Mouse (Mus musculus) heart, embryonic 10.5 days (tissue): ENCODE data around the gene Ankrd12. TPM values are rescaled to one million over a fixed set of nuclear protein-coding genes. Genes with fewer than 3 reads are reported as not detected.

Experiments used
- DNase-seq: peaks from one replicate; pipeline ENCODE4 v3.0.0-alpha.2; 2017; ENCODE audit warnings: low spot score
- H3K27ac ChIP-seq: fragments of 300-500 bp; sonication (generic); 2 replicates; pipeline ENCODE4 v1.5.1; 2016; ENCODE audit warnings: mild to moderate bottlenecking
- H3K27me3 ChIP-seq: fragments of 300-500 bp; sonication (generic); 2 replicates; pipeline ENCODE4 v1.6.1; 2016; ENCODE audit warnings: mild to moderate bottlenecking; ENCODE audit not compliant: poor library complexity, insufficient read depth, severe bottlenecking
- H3K36me3 ChIP-seq: fragments of 300-500 bp; sonication (generic); 2 replicates; pipeline ENCODE4 v1.6.1; 2016; ENCODE audit warnings: mild to moderate bottlenecking, moderate library complexity
- H3K4me1 ChIP-seq: fragments of 300-500 bp; sonication (generic); 2 replicates; pipeline ENCODE4 v1.6.1; 2016; ENCODE audit warnings: mild to moderate bottlenecking
- H3K4me3 ChIP-seq: fragments of 300-500 bp; sonication (generic); 2 replicates; pipeline ENCODE4 v1.5.1; 2016; ENCODE audit warnings: mild to moderate bottlenecking, moderate library complexity
- H3K9me3 ChIP-seq: fragments of 300-500 bp; sonication (generic); 2 replicates; pipeline ENCODE4 v1.6.1; 2016; ENCODE audit warnings: mild to moderate bottlenecking, moderate library complexity
- WGBS: fragments of 180-500 bp; shearing (Covaris S2); methylation state at CpG from one replicate; pipeline ENCODE4 v1.1.7; 2016; 5-methylcytosine and 5-hydroxymethylcytosine counted together
- polyA plus RNA-seq: library from polyadenylated mRNA; unstranded; fragments of >200 nt; fragmentation: Nextera tagmentation; extraction: Ambion mirVana; gene quantifications from 2 replicates; pipeline ENCODE4 v1.2.1, GENCODE M21; 2016

The Ankrd12 gene
- polyA plus RNA-seq, 1 experiment from 2014 or later, result 15.0 TPM

DNA sequence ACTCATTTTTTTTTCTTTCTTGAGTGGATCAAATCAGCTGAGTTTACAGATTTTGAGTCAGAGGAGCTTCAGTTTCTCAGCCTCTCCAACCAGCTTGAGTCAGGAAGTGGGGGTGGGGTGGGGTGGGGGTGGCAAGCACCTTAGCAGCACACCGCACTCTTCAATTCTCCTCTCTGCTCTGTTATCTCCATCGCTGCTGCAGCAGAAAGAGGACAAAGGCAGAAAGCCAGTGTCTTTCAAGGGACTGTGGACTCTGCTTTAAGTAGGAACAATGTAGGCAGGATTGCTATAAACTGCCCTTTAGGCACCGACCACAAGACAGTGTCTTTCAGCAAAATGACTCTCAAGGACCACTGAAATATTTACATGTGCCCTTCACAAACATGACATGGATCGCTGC lies 122.9 kb downstream of the Ankrd12 start:
- H3K4me3 ChIP-seq, result no peak overlapping the region
- peaks cover 22% of the 10 kb centered on the region; the same call in 1 of the 2 replicates for H3K4me1 ChIP-seq
- no peaks in the 10 kb centered on the region for H3K36me3 ChIP-seq
- WGBS, result 62% methylated on average over 4 of the region's 4 CpGs
- H3K27ac ChIP-seq, result no peak overlapping the region
- DNase-seq, result no peak
- no peaks in the 10 kb centered on the region for H3K9me3 ChIP-seq
- H3K27me3 ChIP-seq, result no peaks in the 10 kb centered on the region

DNA sequence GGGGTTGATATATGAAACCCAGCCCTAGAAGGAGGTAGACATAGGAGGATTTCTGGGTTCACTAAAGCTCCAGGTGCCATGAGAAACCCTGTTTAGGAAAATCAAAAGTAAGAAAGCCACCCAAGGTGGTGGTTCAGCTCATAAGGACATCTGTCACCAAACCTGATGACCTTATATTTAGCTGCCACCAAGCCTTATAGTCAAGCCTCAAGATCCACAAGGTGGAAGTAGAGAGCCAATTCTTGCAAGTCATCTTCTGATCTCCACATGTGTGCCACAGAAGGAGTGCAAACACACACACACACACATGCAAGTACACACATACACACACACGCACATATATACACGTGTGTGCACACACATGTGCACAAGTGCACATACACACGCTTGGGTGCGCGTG lies 124.8 kb downstream of the Ankrd12 start:
- 77% methylated on average over 5 of the region's 5 CpGs for WGBS
- H3K36me3 ChIP-seq, result peaks cover 13% of the 10 kb centered on the region; the same call in 1 of the 2 replicates
- peaks cover 19% of the 10 kb centered on the region; the same call in 1 of the 2 replicates for H3K4me1 ChIP-seq
- H3K9me3 ChIP-seq, result no peaks in the 10 kb centered on the region
- no peak overlapping the region for H3K4me3 ChIP-seq
- H3K27ac ChIP-seq, result no peak overlapping the region
- DNase-seq, result peak; percentile 75
- no peaks in the 10 kb centered on the region for H3K27me3 ChIP-seq

DNA sequence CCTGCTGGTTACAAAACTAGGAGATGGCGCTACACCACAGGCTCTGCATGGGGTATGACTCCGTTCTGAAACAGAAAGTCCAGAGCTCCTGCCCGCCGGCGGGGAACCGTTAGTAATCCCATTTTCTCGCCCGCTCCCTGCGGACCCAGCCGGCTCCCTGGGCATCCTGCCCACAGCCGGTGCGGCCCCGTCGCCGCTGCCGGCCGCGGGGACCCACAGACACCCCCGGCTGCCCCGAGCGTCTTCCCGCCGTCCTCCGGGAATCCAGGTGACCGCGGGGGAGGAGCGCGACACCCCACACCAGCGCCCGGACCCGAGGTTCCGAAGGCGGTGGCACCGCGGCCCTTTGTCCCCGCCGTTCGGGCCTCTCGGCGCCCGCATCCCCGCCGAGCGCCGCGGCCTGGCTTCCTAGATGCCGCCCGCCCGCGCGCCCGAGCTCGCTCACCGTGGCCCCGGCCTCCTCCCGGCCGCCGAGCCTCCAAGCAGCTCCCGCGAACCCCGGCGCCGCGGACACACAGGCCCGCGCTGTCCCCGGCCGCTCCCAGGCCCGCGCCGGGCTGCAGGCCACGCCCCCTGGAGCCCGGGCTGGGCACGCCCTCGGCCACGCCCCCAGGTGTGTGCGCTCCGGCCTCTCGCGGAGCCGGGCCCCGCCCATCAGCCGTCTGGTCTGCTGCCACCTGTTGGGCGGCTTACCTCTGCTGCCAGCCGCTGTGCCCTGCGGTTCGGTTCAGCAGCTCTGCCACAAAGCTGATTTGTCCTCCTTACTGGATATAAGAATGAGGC lies 126.1 kb downstream of the Ankrd12 start, which contains the start of gene Twsg1:
Gene Twsg1, minus strand, starts transcription at position 605 of the 783 bp plus-strand sequence.
- peak within 1 kb of the TSS; percentile 96 for H3K4me3 ChIP-seq
- under 1% methylated on average over 87 of the region's 87 CpGs for WGBS
- no peaks in the 10 kb centered on the region for H3K27me3 ChIP-seq
- H3K36me3 ChIP-seq, result peaks cover 23% of the 10 kb centered on the region
- peaks cover 18% of the 10 kb centered on the region; the same call in 1 of the 2 replicates for H3K4me1 ChIP-seq
- peak within 1 kb of the TSS; percentile 98 for H3K27ac ChIP-seq
- peak; percentile 94 for DNase-seq
- no peaks in the 10 kb centered on the region for H3K9me3 ChIP-seq

DNA sequence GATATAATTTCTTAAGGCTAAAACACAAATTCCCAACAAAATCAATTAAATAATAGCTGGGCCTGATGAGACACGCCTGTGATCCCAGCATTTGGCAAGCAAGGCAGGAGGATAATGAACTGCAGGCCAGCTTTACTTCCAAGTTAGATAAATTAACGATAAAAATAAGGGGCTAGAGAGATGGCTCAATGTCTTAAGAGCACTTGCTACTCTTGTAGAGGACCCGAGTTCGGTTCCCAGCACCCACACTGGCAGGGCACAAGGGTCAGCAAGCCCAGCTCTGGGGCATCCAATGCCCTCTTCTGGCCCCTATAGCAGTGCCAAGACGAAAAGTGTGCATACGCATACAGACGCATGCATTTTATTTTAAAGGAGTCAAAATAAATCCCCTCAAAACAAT lies 126.7 kb downstream of the Ankrd12 start:
- H3K27me3 ChIP-seq, result no peaks in the 10 kb centered on the region
- H3K4me3 ChIP-seq, result peak overlapping the region; percentile 96
- peak overlapping the region; percentile 98 for H3K27ac ChIP-seq
- H3K36me3 ChIP-seq, result peaks cover 23% of the 10 kb centered on the region
- DNase-seq, result no peak
- H3K4me1 ChIP-seq, result peaks cover 18% of the 10 kb centered on the region; the same call in 1 of the 2 replicates
- 39% methylated on average over 7 of the region's 7 CpGs for WGBS
- H3K9me3 ChIP-seq, result no peaks in the 10 kb centered on the region

DNA sequence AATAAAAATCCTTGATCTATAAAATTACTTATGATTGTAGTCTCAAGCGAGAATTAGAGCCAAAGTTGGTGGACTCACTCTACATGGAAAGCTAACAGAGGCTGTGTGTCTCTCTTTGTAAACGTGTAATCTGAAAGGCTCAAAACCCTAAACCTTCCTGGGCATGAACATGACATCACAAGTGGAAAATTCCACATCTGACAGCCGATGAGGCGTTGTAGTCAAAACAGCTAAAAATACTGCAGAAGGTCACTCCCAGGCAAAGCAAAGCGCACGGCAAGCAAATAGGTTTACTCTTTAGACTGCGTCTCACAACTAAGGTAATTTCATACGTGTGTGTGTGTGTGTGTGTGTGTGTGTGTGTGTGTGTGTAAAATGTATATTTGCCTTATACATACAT lies 129.6 kb downstream of the Ankrd12 start:
- peaks cover 27% of the 10 kb centered on the region for H3K36me3 ChIP-seq

DNA sequence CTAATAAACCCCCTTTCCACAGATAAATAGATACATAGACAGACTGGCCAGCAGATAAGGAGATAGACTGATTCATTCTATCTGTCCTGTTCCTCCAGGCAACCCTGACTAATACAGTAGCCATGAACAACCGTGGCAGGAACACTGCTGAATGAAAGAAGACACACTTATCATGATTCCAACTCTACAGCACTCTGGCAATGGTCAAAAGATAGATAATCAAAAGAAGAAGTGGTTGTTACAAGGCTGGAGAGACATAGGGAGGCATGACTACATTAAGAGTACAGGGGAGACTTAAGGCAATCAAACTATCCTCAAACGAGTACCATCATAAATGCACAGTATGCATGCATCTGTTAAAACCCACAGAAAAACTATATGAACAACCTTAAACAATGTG lies 131.5 kb downstream of the Ankrd12 start:
- WGBS, result 86% methylated on average over 2 of the region's 2 CpGs
- no peak overlapping the region for H3K27ac ChIP-seq
- no peaks in the 10 kb centered on the region for H3K27me3 ChIP-seq
- DNase-seq, result peak; percentile 22
- H3K36me3 ChIP-seq, result peaks cover 29% of the 10 kb centered on the region
- H3K4me1 ChIP-seq, result peaks cover 25% of the 10 kb centered on the region; the same call in 1 of the 2 replicates
- H3K9me3 ChIP-seq, result no peaks in the 10 kb centered on the region
- H3K4me3 ChIP-seq, result no peak overlapping the region

More for the DNA sequence above, 129.6 kb downstream of the Ankrd12 start:
- Histone ChIP-seq H3K4me1 (peaks cover 18% of the 10 kb centered on the region; the same call in 1 of the 2 replicates), H3K9me3 (no peaks in the 10 kb centered on the region), H3K4me3 (peak overlapping the region; percentile 15; the same call in 1 of the 2 replicates), H3K27ac (peak overlapping the region; percentile 70), H3K27me3 (no peaks in the 10 kb centered on the region)
- peak; percentile 75 for DNase-seq
- 49% methylated on average over 8 of the region's 8 CpGs for WGBS

DNA sequence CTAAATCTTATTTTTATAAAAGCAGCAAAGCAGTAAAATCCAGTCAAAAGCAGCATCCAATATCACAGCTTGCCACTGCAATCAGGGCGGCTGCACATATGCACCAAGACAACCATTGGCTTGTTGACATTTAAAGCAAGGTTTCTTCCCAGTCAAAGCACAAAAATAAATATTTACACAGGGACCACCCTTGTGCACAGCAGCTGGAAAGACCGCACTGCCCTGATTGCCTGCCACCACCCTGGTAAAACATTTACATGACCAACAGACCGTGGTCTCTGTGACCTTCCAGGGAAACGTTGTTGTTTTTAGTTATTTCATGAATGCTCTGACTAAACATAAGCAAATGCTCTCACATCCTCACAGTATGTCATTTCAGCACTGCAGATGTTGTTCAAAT lies 134.5 kb downstream of the Ankrd12 start:
- DNase-seq, result no peak
- no peak overlapping the region for H3K4me3 ChIP-seq
- WGBS, result 73% methylated on average over 4 of the region's 4 CpGs
- no peaks in the 10 kb centered on the region for H3K27me3 ChIP-seq
- peaks cover 26% of the 10 kb centered on the region for H3K36me3 ChIP-seq
- no peaks in the 10 kb centered on the region for H3K9me3 ChIP-seq
- peaks cover 28% of the 10 kb centered on the region for H3K4me1 ChIP-seq
- no peak overlapping the region for H3K27ac ChIP-seq

DNA sequence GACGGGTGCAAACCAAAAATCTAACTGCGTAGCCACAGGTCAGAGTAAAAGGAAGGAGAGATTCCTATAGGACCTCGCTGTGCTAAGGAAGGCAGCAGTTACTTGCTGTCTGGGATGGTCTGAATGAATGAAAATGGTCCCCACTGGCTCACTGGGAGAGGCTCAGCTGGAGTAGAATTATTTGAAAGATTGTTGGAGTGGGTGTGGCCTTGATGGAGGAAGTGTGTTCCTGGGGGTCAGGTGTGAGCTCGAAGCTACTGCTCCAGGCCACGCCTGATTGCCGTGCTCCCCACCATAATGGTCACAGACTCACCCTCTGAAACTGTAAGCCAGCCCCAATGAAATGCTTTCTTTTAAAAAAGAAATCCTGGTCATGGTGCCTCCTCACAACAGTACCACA lies 135.6 kb downstream of the Ankrd12 start:
- DNase-seq, result no peak
- WGBS, result 96% methylated on average over 6 of the region's 6 CpGs
- Histone ChIP-seq H3K27ac (no peak overlapping the region), H3K27me3 (no peaks in the 10 kb centered on the region), H3K9me3 (0 out of 2 replicates have a peak, but pooled peaks cover 3% of the 10 kb centered on the region), H3K4me3 (no peak overlapping the region), H3K36me3 (peaks cover 29% of the 10 kb centered on the region), H3K4me1 (peaks cover 28% of the 10 kb centered on the region)

DNA sequence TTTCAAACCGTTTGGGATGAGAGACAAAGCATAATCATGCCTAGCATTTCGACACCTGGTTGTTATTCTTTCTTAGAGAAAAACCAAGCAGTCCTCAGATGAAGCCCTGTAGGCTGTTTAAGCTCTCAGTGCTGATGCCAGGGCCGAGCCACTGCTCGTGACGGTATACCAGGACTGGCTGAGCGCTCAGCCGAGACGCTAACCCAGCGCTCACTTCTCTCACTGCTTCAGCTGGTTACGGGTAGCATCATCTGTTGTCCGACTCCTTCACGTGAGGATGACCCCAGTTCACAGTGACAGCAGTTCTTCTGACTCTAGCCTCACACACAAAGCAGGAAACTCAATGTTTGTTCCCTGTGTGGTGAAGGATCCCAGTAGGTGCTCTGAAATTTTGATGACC lies 136.7 kb downstream of the Ankrd12 start:
- no peak overlapping the region for H3K4me3 ChIP-seq
- H3K27me3 ChIP-seq, result no peaks in the 10 kb centered on the region
- H3K4me1 ChIP-seq, result peaks cover 28% of the 10 kb centered on the region
- H3K9me3 ChIP-seq, result 0 out of 2 replicates have a peak, but pooled peaks cover 3% of the 10 kb centered on the region
- H3K36me3 ChIP-seq, result peaks cover 34% of the 10 kb centered on the region
- H3K27ac ChIP-seq, result no peak overlapping the region
- no peak for DNase-seq
- 81% methylated on average over 12 of the region's 12 CpGs for WGBS

DNA sequence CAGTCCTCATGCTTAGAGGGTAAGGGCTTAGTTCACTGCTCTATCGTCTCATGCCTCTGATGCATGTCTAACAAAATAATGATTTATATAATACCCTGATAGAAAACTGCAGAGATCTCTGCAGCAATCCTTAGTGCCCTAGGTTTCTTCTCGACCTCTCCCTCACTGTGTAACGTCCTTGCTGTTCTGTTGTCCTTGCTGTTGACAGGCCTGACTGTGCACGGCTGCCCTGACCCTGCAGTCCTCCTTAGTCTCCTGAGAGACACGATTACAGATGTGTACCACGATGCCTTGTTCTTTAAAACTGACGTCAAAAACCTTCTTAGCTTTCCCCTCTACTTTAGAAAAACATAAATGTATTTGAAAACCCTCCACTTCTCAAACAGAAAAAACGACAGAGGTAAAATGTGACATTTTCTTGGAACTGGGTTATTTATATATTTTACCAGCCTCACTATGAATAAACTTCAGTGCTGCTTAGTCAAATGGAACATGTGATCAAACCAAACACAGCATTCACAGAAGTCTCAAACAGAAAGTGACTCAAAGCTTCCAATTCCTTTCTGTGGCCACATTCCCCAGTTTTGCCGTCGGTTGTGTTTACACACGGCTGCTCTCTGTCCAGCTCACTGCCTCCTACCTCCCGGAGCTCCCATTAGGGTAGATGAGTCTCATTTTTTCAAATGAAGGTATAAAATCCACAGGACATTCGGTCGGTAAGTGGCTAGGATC lies 137.3 kb downstream of the Ankrd12 start:
- Histone ChIP-seq H3K4me1 (peaks cover 28% of the 10 kb centered on the region), H3K9me3 (0 out of 2 replicates have a peak, but pooled peaks cover 3% of the 10 kb centered on the region), H3K4me3 (no peak overlapping the region), H3K36me3 (peaks cover 38% of the 10 kb centered on the region), H3K27me3 (no peaks in the 10 kb centered on the region), H3K27ac (peak overlapping the region; percentile 5; the same call in 1 of the 2 replicates)
- WGBS, result 68% methylated on average over 14 of the region's 14 CpGs
- DNase-seq, result no peak

DNA sequence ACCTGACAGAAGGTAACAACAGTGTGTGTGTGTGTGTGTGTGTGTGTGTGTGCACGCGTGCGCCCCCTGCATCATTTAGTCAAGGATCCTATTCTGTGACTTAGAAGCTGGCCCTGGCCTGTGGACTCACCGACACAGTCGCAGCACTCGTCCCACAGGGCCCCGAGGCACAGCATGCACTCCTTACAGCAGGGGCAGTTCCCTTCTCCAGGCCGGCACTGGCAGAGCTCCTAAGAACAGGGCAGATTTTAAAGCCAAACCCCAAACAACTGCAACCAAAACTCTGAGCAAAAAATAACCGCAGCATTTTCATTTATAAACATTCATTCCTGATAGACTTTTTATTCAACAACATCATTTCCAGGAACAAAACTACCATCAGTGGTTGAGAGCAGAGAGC lies 139.2 kb downstream of the Ankrd12 start:
- Histone ChIP-seq H3K27me3 (no peaks in the 10 kb centered on the region), H3K27ac (no peak overlapping the region), H3K9me3 (0 out of 2 replicates have a peak, but pooled peaks cover 3% of the 10 kb centered on the region), H3K4me1 (peaks cover 28% of the 10 kb centered on the region), H3K36me3 (peaks cover 51% of the 10 kb centered on the region), H3K4me3 (no peak overlapping the region)
- WGBS, result 83% methylated on average over 9 of the region's 9 CpGs
- no peak for DNase-seq

DNA sequence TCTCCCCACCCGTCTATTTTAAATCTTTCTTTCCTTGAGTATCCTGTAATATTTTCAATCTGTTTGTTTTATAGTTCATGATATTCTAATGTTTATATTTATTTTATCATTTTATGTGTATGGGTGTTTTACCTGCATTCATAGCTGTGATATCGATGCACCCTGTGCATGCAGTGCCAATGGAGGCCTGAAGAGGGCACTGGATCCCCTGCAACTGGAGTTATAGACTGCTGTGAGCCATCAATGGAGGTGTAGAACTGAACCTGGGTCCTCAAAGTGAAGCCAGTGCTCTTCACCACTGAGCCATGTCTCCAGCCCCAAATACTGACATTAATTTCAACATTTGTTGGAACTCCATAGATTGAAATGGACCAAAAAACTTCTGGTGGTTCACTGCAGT lies 143.1 kb downstream of the Ankrd12 start:
- Histone ChIP-seq H3K4me1 (peaks cover 6% of the 10 kb centered on the region), H3K27me3 (no peaks in the 10 kb centered on the region), H3K27ac (no peak overlapping the region), H3K9me3 (0 out of 2 replicates have a peak, but pooled peaks cover 3% of the 10 kb centered on the region), H3K36me3 (peaks cover 56% of the 10 kb centered on the region), H3K4me3 (no peak overlapping the region)
- DNase-seq, result no peak
- 86% methylated on average over 2 of the region's 2 CpGs for WGBS

DNA sequence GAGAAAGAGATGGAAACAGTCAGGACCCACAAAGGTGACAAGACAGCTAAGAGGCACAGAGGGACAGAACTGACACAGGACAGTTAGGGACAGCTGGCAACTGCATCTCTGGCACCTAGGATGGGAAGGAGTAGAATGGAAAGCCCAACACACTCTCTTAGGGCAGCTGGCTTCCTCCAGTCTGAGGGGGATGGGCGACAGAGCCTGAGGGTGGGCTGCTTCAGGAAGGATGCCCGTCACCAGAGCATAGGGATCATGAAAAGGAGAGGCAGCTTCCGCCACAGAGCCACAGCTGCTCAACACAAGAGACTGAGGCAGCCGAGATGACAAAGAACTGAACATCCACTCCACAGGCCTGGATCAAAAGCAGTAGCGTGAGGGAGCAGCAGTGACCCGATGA lies 145.4 kb downstream of the Ankrd12 start:
- peaks cover 58% of the 10 kb centered on the region for H3K36me3 ChIP-seq
- WGBS, result 65% methylated on average over 6 of the region's 6 CpGs
- H3K27me3 ChIP-seq, result no peaks in the 10 kb centered on the region
- no peak overlapping the region for H3K4me3 ChIP-seq
- H3K4me1 ChIP-seq, result peaks cover 6% of the 10 kb centered on the region; the same call in 1 of the 2 replicates
- H3K9me3 ChIP-seq, result no peaks in the 10 kb centered on the region
- no peak overlapping the region for H3K27ac ChIP-seq
- DNase-seq, result no peak
